Mouse (Mus musculus): ENCODE results near the gene Spats2.
A peak's percentile ranks its signal among the peaks of the same experiment; 100 is the strongest.
"Not testable (repeated sequence)": the region's sequence is repeated elsewhere in the genome, so short reads cannot be mapped to it uniquely, and the experiment has no call there.

The Spats2 gene

DNA sequence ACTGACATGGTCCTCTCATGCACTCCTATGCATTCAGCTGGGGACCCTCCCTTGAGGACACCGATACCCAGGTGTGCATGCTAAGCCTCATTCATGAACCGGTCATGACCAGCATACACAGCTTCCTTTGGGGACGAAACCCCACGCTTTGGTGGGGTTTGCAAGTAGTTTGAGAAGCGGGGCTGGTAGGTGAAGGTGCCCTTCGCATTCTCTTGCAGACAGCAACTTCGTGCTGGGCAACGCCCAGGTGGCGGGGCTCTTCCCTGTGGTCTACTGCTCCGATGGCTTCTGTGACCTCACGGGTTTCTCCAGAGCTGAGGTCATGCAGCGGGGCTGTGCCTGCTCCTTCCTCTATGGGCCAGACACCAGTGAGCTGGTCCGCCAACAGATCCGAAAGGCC, 100.4 kb downstream of the Spats2 start:
- DNase-seq = no peak

DNA sequence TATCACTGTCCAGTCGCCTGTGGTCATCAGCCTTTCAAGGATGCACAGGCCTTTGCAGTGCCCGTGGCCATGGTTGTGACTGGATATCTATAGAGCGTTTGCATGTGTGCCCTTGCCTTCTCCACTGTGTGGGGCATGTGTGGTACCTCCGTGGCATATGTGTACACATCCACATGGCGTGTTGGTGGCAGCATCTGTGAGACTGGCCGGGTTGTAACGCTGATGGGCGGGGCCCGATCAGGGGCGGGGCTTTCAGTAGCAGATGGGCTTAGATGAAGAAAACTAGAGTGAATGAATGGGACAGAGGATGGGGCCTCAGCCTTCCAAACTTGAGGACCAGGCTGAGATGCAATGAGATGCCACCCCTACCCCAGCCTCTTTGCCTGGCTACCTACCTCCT, 106.3 kb downstream of the Spats2 start:
- DNase-seq = no peak

DNA sequence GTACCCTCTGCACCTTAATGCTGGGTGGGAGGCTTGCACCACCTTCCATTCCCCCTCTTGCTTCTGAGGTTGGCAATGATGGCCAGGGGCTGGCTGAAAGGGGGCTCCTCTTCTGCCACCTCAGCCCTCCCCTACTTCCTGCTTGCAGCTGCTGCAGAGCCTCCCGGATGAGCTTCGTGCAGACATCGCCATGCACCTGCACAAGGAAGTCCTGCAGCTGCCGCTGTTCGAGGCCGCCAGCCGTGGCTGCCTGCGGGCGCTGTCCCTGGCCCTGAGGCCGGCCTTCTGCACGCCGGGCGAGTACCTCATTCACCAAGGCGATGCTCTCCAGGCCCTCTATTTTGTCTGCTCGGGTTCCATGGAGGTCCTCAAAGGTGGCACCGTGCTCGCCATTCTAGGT, 108.0 kb downstream of the Spats2 start:
- no peak for DNase-seq

DNA sequence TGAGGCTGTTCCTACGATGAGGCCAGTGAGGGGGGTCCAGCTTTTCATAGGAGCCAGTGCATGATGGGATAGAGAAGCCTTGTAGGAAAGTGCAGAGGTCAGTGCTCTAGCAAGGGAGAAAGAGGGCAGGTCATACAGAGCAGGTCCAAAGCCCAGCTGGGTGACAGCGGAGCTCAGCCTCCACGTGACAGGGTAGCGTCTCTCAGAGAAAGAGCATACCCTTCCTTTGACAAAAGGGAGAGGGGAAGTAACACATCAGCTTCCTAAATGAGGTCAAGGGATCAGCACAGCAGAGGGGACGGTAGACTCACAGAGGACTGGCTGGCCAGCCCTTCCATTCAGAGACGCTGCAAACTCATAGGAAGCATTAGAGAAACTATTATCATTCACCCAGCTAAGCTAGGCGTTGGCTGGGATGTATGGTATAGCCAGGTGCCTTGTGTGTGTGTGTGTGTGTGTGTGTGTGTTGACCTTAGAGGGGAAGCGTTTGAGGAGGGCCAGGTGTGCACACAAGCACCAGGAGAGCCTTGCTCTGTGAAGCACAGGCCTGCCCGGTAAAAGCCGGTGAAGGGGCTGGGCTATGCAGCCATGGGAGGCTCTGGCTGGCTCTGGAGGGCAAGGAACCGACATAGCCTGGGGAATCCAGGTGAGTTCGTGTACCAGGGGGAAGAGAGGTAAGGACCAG, 108.8 kb downstream of the Spats2 start:
- no peak for DNase-seq

DNA sequence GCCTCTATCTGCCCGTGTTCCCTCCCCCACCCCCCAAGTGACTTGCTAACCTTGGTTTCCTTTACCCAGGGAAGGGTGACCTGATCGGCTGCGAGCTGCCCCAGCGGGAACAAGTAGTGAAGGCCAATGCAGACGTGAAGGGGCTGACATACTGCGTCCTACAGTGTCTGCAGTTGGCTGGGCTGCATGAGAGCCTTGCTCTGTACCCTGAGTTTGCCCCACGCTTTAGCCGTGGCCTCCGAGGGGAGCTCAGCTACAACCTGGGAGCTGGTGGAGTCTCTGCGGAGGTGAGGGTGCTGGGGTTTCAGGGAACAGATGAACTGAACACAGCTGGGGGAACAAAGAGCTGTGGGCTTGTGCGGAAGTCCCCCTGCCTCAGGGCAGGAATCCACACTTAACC, 112.3 kb downstream of the Spats2 start:
- DNase-seq = no peak

DNA sequence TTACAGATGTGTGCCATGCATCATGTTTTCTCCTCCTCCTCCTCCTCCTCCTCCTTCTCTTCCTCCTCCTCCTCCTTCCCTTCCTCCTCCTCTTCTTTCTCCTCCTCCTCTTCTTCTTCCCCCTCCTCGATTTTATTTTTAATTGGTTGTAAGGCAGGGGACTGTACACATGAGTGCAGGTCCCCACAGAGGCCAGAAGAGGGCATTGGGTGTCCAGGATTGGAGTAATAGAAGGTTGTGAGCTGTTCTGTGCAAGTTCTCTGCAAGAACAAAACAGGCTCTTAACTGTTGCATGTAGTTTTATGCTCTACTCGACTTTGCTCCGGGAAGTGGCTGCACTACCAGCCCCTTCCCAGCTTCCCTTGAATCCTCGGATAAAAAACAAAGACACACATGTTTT, 114.4 kb downstream of the Spats2 start:
- DNase-seq = no peak

DNA sequence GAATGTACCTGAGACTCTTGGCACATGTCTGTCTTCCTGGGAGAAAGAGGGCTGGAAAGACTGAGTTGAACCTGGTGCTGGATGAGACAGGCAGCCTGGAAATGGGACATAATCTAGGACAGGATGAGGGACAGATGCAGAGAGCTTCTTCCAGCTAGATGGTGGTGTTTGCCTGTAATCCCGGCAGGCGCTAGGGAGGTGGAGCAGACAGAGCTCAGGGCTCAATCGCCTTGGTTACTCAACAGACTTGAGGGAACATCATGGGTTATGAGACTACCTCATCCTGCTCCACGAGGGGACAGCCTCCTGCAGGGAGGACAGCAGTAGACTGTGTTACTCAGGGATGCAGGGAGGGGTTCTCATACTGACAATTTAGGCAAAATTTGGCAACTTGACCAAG, 115.5 kb downstream of the Spats2 start:
- DNase-seq = no peak

DNA sequence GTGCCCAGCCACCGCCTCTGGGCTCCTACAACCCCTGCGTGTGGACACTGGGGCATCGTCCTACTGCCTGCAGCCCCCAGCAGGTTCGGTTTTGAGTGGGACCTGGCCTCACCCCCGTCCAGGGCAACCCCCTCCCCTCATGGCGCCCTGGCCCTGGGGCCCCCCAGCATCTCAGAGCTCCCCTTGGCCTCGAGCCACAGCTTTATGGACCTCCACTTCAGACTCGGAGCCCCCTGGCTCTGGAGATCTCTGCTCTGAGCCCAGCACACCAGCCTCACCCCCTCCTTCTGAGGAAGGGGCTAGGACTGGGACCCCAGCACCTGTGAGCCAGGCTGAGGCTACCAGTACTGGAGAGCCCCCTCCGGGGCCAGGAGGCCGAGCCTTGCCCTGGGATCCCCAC, 116.3 kb downstream of the Spats2 start:
- DNase-seq = no peak

DNA sequence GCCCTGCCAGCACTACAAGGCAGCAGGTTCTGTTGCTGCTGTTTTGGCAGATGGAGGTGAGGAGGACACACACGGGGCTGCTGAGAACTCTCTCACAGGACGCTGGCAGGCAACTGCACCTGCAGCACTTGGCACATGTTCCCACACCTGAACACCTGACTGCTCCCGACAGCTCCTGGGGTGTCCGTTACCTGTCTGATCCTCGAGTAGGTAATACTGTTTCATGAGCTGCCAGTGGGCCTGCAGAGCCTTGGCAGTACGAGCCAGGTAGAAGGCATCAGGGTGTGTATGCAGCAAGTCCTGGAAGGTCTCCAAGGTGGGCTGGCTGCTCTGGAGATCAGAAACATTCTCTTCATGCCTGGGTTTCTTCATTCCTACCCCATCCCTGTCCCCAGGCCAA, 121.0 kb downstream of the Spats2 start:
- DNase-seq = not testable (repeated sequence)

DNA sequence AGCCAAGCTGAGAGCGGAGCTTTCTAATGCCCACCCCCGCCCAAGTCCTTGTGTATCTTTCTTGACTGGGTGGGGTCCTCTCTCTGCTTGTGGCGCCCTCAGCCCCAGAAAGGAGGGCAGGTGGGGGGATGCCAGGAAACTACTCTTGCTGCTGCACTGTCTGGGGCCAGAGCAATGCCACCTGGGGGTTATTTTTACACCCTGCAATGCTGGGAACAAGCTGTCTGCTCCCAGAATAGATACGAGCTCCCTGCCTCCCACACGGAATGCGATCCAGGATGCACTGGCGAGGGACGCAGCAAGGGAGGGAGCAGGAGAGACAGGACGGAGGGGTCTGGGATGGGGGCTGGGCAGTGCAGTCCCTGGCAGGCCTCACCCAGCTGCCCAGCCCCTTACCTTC, 123.3 kb downstream of the Spats2 start:
- DNase-seq = no peak

DNA sequence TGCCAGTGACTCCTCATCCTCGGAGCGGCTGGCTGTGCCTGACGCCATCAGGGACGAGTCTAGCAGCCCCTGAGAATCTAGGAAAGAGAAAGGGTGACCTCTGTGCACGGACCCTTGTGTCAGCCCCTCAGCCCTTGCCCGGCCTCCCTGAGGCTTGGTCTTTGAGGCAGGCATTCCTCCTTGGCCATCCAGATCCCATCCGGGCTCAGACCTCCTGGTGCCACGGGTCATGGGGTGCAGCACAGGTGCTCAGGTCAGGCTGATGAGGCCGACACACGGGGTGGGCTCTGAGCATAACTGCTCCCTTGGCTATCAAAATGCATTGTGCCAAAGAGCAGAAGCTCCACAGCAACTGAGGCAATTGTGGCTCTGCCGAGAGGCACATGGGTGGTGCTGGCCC, 124.2 kb downstream of the Spats2 start:
- DNase-seq = no peak

DNA sequence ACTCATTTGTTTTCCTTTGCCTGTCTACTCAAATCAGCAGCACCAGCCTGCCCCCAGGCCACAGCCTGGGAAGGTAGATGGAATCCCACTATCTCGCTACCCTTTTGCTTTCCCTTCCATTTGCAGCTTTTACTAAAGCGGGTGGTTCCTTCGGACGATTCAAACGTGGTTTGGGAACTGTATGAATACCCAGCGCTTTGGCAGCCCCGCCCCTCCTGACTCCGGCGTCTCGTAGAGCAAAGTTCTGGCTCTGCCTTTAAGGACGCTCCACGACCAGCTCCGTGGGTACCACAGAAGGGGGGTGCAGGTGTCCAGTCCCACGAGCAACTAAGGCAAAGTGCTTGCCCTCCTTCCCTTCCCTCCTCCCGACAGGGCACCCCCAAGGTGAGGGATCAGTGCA, 125.4 kb downstream of the Spats2 start:
- peak; percentile 43 for DNase-seq

DNA sequence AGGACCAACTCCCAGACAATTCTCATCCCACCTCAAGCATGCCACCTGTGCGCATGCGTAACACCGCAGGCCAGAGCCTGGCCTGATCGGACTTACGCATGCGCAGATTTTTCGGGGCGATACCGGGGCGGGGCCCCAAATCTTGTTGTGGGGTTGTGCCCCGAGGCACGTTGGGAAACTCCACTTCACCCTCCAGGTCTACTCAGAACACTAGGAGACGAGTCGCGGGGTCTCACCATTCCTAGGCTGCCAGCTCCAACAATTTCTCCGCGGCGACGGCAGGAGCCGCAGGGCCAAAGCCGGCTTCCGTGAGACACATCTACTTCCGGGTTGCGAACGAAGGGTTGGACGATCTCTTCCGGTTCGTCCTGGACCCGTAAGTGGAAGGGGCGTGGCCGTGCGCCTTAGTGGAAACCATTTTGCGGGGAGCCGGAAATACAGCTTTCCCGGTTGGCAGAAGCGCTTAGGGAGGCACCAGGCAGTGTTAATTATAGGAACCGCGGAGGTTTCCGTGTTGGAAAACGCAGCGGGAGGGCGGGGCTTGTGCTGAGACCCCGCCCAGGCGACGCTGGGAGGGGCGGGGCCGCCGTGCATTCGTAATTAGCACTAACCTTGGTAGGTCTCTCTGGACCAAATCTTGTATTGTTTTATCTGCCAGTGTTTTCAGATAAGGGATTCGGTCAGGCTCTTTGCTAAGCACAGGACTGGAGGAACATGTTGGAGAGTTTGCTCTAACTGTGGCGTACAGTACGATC, 126.1 kb downstream of the Spats2 start, which contains the start of gene Mcrs1:
Gene Mcrs1 (minus strand): TSS at position 336 of the 755 bp plus-strand sequence.
- peak; percentile 98 for DNase-seq

DNA sequence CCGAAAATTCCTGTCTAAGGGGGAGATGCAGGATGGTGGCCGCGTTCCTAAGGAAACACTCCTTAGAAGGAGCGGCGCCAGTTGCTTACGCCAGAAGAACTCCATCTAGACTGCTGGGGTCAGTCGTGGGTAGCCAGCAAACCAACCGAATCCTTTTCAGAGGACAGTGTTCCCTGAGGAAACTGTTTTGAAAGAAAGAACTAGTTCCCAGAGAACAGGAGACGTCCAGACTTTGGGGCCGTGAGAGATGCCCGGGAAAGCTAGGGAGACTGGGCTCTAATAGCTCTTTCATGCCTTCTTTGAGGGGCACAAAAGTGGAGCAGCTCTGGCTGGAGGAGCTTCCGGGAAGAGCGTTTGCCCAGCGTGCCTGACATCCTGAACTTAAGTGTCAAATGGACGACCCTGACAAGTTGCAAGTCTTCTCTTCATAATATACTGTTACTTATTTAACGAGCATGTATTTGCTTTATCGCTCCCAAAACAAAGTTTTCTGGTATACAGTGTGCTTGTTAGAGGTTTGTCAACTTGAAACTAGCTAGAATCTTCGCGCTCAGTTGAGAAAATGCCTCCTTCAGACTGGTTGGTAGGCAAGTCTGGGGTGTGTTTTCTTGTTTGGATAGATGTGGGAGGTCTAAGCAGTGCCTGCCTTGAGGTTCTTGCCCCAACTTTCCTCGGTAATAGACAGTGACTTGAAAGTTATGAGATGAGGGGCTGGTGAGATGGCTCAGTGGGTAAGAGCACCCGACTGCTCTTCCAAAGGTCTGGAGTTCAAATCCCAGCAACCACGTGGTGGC, 126.9 kb downstream of the Spats2 start:
- no peak for DNase-seq

DNA sequence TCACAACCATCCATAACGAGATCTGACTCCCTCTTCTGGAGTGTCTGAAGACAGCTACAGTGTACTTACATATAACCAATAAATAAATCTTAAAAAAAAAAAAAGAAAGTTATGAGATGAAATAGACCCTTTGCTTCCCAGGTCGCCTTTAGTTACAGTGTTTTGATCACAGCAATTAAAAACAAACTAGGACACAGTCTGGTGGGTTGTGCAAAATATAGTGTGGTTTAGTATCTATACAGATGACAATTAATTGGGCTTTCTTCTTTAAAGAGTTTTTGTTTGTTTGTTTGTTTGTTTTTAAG, 127.4 kb downstream of the Spats2 start:
- DNase-seq = not testable (repeated sequence)

DNA sequence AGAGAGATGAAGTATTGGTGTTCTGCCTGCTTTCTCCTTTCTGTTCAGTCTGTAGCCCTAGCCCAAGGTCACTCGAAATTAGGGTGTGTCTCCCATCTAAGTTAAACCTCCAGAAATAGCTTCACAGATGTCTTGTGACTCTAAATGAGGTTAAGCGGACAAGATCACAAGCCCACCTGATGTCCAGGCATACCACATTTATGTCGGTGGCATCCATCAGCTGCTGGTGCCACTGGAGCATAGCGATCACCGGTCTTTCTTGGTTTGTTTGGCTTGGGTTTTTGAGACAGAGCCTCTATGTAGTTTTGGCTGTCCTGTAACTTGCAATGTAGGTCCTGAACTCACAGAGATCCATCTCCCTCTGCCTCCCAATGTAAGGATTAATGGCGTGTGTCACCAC, 128.1 kb downstream of the Spats2 start:
- DNase-seq = no peak

DNA sequence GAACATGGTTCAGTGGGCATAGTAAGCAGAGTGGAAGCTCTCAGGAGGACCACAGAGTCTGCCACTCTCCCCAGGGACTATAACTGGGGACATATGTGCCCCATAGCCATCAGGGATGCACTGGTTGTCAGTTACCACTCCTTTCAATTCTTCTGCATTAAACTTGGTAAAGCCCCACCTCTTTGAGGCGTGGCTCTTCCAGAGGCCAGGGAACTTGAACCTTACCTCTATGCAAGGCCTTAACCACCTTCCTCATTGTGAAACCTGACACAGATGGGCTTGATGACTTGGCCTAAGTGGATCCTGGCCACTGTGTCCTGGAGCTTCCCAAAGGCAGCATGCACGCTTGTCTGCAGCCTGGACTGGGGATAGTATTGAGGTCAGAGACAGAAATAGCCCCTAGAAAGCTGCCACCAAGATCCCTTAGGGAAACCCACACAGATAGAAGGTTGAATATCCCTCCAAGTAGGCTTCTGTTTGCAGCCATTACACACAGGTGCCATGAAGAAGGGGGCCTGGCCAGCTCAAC, 128.8 kb downstream of the Spats2 start:
- DNase-seq = no peak

DNA sequence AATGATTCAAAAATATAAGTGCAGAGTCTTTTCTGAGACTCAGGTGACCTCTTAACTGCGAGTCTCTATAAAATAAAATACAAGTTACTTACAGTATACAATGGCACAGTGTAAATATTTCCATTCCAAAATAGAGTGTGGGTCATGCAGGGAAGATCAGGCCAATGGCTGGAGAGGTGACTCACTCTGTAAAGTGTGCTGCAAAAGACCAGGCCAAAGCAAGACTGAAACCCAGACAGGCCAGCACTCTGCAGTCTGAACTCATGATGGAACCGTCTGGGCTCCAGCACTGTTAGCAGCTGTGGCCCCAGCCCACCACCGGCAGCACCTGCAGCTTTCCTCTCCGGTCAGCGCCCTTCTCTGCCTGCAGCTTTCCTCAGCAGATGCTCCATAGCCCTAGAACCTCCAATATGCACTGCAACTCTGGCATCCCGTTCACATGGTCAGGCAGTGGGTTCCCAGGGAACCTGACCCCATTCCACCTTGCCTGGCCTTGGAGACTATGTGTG, 129.6 kb downstream of the Spats2 start:
- no peak for DNase-seq

DNA sequence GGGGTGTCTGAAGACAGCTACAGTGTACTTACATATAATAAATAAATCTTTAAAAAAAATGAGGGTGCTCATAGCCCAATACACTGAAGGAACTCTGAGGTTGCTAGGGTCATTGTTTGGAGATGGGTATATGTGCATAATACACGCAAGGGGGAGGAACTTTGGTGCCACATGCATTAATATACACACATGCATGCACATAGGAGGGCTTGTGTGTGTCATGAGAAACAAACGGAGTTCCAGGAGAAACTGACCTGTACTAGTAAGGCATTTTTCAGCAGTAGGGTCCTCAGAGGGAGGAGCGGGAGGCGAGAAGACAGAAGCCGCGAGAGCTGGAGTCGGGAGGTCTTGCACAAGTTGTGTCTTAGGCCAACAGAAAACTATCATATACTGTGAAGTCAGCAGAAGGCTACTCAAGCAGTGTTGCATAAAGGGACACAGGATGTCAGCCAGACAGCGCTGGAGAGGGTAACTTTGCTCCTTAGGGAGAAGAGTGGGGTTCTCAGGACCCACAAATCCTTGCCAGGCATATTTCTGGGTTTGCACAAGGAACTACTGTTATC, 133.5 kb downstream of the Spats2 start:
- DNase-seq = no peak

DNA sequence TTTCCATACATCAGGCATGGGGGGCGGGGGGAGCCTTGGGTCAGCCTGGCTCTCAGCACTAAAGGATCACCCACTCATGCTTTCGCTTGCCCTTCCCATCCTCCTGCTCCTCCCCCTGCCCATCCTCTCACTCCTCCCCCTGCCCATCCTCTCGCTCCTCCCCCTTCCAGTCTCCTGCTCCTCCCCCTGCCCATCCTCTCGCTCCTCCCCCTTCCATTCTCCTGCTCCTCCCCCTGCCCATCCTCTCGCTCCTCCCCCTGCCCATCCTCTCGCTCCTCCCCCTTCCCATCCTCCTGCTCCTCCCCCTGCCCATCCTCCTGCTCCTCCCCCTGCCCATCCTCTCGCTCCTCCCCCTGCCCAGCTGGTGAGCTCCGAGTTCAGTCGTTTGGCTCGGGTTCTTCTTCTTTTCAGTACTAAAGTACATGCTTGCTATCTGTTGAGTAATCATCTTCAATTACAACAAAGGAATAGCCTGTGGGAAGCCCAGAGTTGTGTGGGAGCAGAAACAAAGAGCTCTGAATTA, 134.1 kb downstream of the Spats2 start:
- DNase-seq = peak; percentile 65

DNA sequence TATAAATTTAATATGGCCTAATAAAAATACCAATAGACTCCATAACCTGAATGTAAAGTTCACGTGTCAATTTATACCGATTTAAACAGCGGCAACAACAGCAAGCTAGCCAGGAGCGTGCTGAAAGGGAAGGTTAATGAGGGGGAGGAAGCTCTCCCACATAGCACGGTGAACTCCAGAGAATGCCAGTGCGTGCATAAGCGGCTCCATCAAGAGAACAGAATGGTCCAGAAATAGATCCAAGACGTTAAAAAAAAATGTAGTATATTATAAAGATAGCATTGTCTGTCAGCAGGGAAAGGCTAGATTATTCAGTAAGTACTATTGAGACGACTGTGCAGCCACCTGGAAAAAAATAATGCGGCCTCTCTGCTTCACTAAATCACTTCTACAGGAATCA, 137.0 kb downstream of the Spats2 start:
- DNase-seq = no peak

Measured in kidney, adult 18-20 months (tissue).